Mouse (Mus musculus) CH12.LX (cell line): ENCODE measurements around the gene Smo. TPM values are rescaled to one million over a fixed set of nuclear protein-coding genes. Genes with fewer than 3 reads are reported as not detected.

Experiments
- DNase-seq: peaks from one replicate; pipeline ENCODE4 v3.0.0-alpha.2; 2013; ENCODE audit errors: extremely low read depth
- H3K27ac ChIP-seq: 2 replicates; pipeline ENCODE4 v1.5.1; 2012; ENCODE audit warnings: low read depth, mild to moderate bottlenecking, control low read depth, moderate library complexity; ENCODE audit not compliant: insufficient read depth
- H3K27me3 ChIP-seq: replicated peaks from 2 replicates; pipeline ENCODE3; 2012; ENCODE audit warnings: inconsistent platforms
- H3K36me3 ChIP-seq, 2 experiments: replicated peaks in 1 of 2; 2 replicates each; pipeline versions ENCODE3 to v1.6.1; 2012; ENCODE audit warnings: inconsistent platforms in 1 of 2, low read length in 1 of 2, mild to moderate bottlenecking in 1 of 2, mixed read lengths in 1 of 2, moderate library complexity in 1 of 2; ENCODE audit not compliant: control insufficient read depth in 1 of 2, insufficient read depth in 1 of 2
- H3K4me1 ChIP-seq, 2 experiments: 2 replicates each; pipeline ENCODE4 v1.6.1; 2012; ENCODE audit warnings: inconsistent platforms in 1 of 2, moderate library complexity in 1 of 2; ENCODE audit not compliant: insufficient read depth in 2 of 2, control insufficient read depth in 1 of 2
- H3K4me2 ChIP-seq: 2 replicates; pipeline ENCODE4 v1.6.1; 2012; ENCODE audit warnings: low read depth, mild to moderate bottlenecking, control low read depth; ENCODE audit not compliant: poor library complexity, insufficient read depth, severe bottlenecking
- H3K4me3 ChIP-seq, 3 experiments: fragments of 150-350 bp in 1 of 3; sonication (generic) in 1 of 3; replicated peaks in 1 of 3; 2 replicates each; pipeline versions ENCODE3 to v1.5.1; 2011 to 2012; ENCODE audit warnings: low read depth in 2 of 3, low read length in 2 of 3, mild to moderate bottlenecking in 2 of 3, moderate library complexity in 2 of 3, control low read depth in 1 of 3, improper control_type of control experiment in 1 of 3, inconsistent platforms in 1 of 3, mixed read lengths in 1 of 3; ENCODE audit not compliant: poor library complexity in 1 of 3
- H3K79me2 ChIP-seq: replicated peaks from 2 replicates; pipeline ENCODE4 v1.6.1; 2012; ENCODE audit warnings: mild to moderate bottlenecking, moderate library complexity; ENCODE audit not compliant: control insufficient read depth, poor library complexity, insufficient read depth, severe bottlenecking; ENCODE audit errors: extremely low read depth
- H3K9ac ChIP-seq: 2 replicates; pipeline ENCODE4 v1.6.1; 2012; ENCODE audit warnings: low read depth, mild to moderate bottlenecking, control low read depth, moderate library complexity; ENCODE audit not compliant: insufficient read depth
- H3K9me3 ChIP-seq: replicated peaks from 2 replicates; pipeline ENCODE3; 2012; ENCODE audit warnings: low read length, inconsistent platforms, mixed read lengths
- BHLHE40 ChIP-seq: IDR thresholded peaks from 2 replicates; pipeline ENCODE4 v1.6.1; 2011; ENCODE audit warnings: mild to moderate bottlenecking, low read depth, low read length, improper control_type of control experiment
- CHD1 ChIP-seq: IDR thresholded peaks from 2 replicates; pipeline ENCODE4 v1.6.1; 2012; ENCODE audit warnings: low read depth, low read length, improper control_type of control experiment, inconsistent platforms
- CTCF ChIP-seq, 2 experiments: IDR thresholded peaks in 1 of 2; conservative IDR thresholded peaks in 1 of 2; 2 replicates each; pipeline ENCODE4 v1.5.1; 2011 to 2012; ENCODE audit warnings: low read depth in 2 of 2, low read length in 2 of 2, improper control_type of control experiment in 1 of 2, inconsistent platforms in 1 of 2, mild to moderate bottlenecking in 1 of 2, moderate library complexity in 1 of 2
- E2F4 ChIP-seq: IDR thresholded peaks from 2 replicates; pipeline ENCODE4 v1.6.1; 2011; ENCODE audit warnings: low read depth, low read length, improper control_type of control experiment; ENCODE audit not compliant: insufficient replicate concordance
- ELF1 ChIP-seq: IDR thresholded peaks from 2 replicates; pipeline ENCODE4 v1.6.1; 2014; ENCODE audit warnings: low read depth, mild to moderate bottlenecking, inconsistent platforms, low read length, improper control_type of control experiment
- EP300 ChIP-seq: IDR thresholded peaks from 2 replicates; pipeline ENCODE4 v1.6.1; 2011; ENCODE audit warnings: low read length, improper control_type of control experiment
- ETS1 ChIP-seq: conservative IDR thresholded peaks from 2 replicates; pipeline ENCODE4 v1.6.1; 2012; ENCODE audit warnings: low read depth, mild to moderate bottlenecking, inconsistent platforms, low read length, improper control_type of control experiment, moderate library complexity
- GABPA ChIP-seq: IDR thresholded peaks from 2 replicates; pipeline ENCODE4 v1.6.1; 2012; ENCODE audit warnings: low read depth, low read length, improper control_type of control experiment, inconsistent platforms; ENCODE audit not compliant: insufficient replicate concordance
- HCFC1 ChIP-seq: IDR thresholded peaks from 2 replicates; pipeline ENCODE4 v1.6.1; 2012; ENCODE audit warnings: low read depth, mild to moderate bottlenecking, inconsistent platforms, low read length, improper control_type of control experiment
- IRF4 ChIP-seq: IDR thresholded peaks from 2 replicates; pipeline ENCODE4 v1.6.1; 2014; ENCODE audit warnings: low read depth, mild to moderate bottlenecking, inconsistent platforms, low read length, improper control_type of control experiment
- JUN ChIP-seq: IDR thresholded peaks from 2 replicates; pipeline ENCODE4 v1.6.1; 2011; ENCODE audit warnings: low read depth, mild to moderate bottlenecking, low read length, improper control_type of control experiment, moderate library complexity; ENCODE audit not compliant: insufficient read depth
- JUND ChIP-seq: conservative IDR thresholded peaks from 2 replicates; pipeline ENCODE4 v1.6.1; 2011; ENCODE audit warnings: low read depth, low read length, improper control_type of control experiment
- KAT2A ChIP-seq: IDR thresholded peaks from 2 replicates; pipeline ENCODE4 v1.6.1; 2012; ENCODE audit warnings: low read length, improper control_type of control experiment, inconsistent platforms; ENCODE audit not compliant: insufficient replicate concordance
- MAFK ChIP-seq: IDR thresholded peaks from 2 replicates; pipeline ENCODE4 v1.6.1; 2011; ENCODE audit warnings: low read length, improper control_type of control experiment; ENCODE audit not compliant: insufficient replicate concordance
- MAX ChIP-seq: IDR thresholded peaks from 2 replicates; pipeline ENCODE4 v1.6.1; 2011; ENCODE audit warnings: low read length, improper control_type of control experiment
- MXI1 ChIP-seq: IDR thresholded peaks from 2 replicates; pipeline ENCODE4 v1.6.1; 2011; ENCODE audit warnings: mild to moderate bottlenecking, low read depth, low read length, improper control_type of control experiment
- MYC ChIP-seq: IDR thresholded peaks from 2 replicates; pipeline ENCODE4 v1.6.1; 2011; ENCODE audit warnings: low read depth, mild to moderate bottlenecking, improper control_type of control experiment, low read length
- NELFE ChIP-seq: IDR thresholded peaks from 2 replicates; pipeline ENCODE4 v1.6.1; 2011; ENCODE audit warnings: low read depth, low read length, improper control_type of control experiment
- NRF1 ChIP-seq: IDR thresholded peaks from 2 replicates; pipeline ENCODE4 v1.6.1; 2014; ENCODE audit warnings: low read depth, mild to moderate bottlenecking, inconsistent platforms, low read length, improper control_type of control experiment, moderate library complexity
- POLR2A ChIP-seq: IDR thresholded peaks from 2 replicates; pipeline ENCODE4 v1.6.1; 2011; ENCODE audit warnings: low read depth, mild to moderate bottlenecking, improper control_type of control experiment, low read length
- POLR2AphosphoS2 ChIP-seq: IDR thresholded peaks from 2 replicates; pipeline ENCODE4 v1.6.1; 2011; ENCODE audit warnings: low read depth, low read length, improper control_type of control experiment
- RAD21 ChIP-seq: IDR thresholded peaks from 2 replicates; pipeline ENCODE4 v1.6.1; 2011; ENCODE audit warnings: low read depth, mild to moderate bottlenecking, low read length, improper control_type of control experiment, moderate library complexity
- RCOR1 ChIP-seq: conservative IDR thresholded peaks from 2 replicates; pipeline ENCODE4 v1.6.1; 2012; ENCODE audit warnings: low read depth, mild to moderate bottlenecking, inconsistent platforms, low read length, improper control_type of control experiment
- SIN3A ChIP-seq: IDR thresholded peaks from 2 replicates; pipeline ENCODE4 v1.6.1; 2012; ENCODE audit warnings: low read length, improper control_type of control experiment, inconsistent platforms
- SMC3 ChIP-seq: IDR thresholded peaks from 2 replicates; pipeline ENCODE4 v1.6.1; 2011; ENCODE audit warnings: low read depth, low read length, improper control_type of control experiment
- TBP ChIP-seq: conservative IDR thresholded peaks from 2 replicates; pipeline ENCODE4 v1.6.1; 2011; ENCODE audit warnings: low read depth, low read length, improper control_type of control experiment
- TCF12 ChIP-seq: IDR thresholded peaks from 2 replicates; pipeline ENCODE4 v1.6.1; 2014; ENCODE audit warnings: low read depth, mild to moderate bottlenecking, inconsistent platforms, low read length, improper control_type of control experiment
- UBTF ChIP-seq: IDR thresholded peaks from 2 replicates; pipeline ENCODE4 v1.6.1; 2012; ENCODE audit warnings: low read depth, mild to moderate bottlenecking, inconsistent platforms, low read length, improper control_type of control experiment, moderate library complexity
- ZC3H11A ChIP-seq: IDR thresholded peaks from 2 replicates; pipeline ENCODE4 v1.6.1; 2012; ENCODE audit warnings: low read depth, mild to moderate bottlenecking, inconsistent platforms, low read length, improper control_type of control experiment
- ZKSCAN1 ChIP-seq: IDR thresholded peaks from 2 replicates; pipeline ENCODE4 v1.6.1; 2012; ENCODE audit warnings: low read depth, inconsistent platforms, low read length, improper control_type of control experiment, borderline replicate concordance
- ZMIZ1 ChIP-seq: IDR thresholded peaks from 2 replicates; pipeline ENCODE4 v1.6.1; 2012; ENCODE audit warnings: low read depth, mild to moderate bottlenecking, inconsistent platforms, low read length, improper control_type of control experiment
- ZNF384 ChIP-seq: IDR thresholded peaks from 2 replicates; pipeline ENCODE4 v1.6.1; 2012; ENCODE audit warnings: low read depth, low read length, improper control_type of control experiment, inconsistent platforms
- dilution Hi-C: fragments of 300-500 bp; cut with MboI; formaldehyde crosslinking; loops from 2 replicates; pipeline ENCODE4 v1.14.3; 2020; ENCODE audit warnings: low sequenced_read_pairs; ENCODE audit not compliant: extremely low pct_unique_long_range_greater_than_20kb, extremely low pct_ligation_motif_present
- in situ Hi-C: fragments of 300-500 bp; cut with MboI; formaldehyde crosslinking; loops from 3 replicates; pipeline ENCODE4 v1.14.3; 2019; ENCODE audit warnings: low sequenced_read_pairs, low pct_ligation_motif_present, low pct_unique_long_range_greater_than_20kb, mixed read lengths
- polyA plus RNA-seq: library from polyadenylated mRNA; unstranded; fragments of >175 nt; gene quantifications from 2 replicates; pipeline ENCODE4 v1.2.1, GENCODE M21; 2012; ENCODE audit warnings: low read depth; ENCODE audit not compliant: insufficient read length
- total RNA-seq, 2 experiments: library from RNA; depleted of rRNA; stranded (reverse); fragments of 300-350 nt in 1 of 2; fragments of >200 nt in 1 of 2; gene quantifications; 2 replicates each; pipeline ENCODE4 v1.2.3; 2012 to 2014

Gene Smo
- total and polyA plus RNA-seq, 3 experiments: 0.04 to 0.17 TPM; not detected in 1

DNA sequence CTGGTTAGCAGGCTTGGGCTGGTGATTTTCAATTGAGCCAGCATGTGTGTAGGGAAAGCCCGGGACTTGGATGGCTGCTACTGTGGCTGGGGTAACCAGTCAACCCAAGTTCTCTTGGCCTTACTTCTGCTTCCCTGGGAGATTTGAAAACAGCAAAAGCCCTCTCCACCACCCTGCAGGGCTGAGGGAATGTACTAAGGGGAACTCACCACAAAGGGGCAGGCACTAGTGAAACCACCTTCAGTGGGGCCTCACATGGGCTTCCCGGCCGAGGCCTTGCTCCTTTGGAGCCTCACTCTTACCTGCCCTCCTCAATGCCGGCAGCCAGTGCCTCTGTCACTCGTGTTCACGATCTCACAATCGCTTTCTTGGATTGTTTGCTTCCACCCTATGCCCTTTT lies 39.3 kb upstream of the Smo start:
- peak overlapping the region; percentile 73 for H3K4me2 ChIP-seq
- in situ Hi-C loops: no loop called here

DNA sequence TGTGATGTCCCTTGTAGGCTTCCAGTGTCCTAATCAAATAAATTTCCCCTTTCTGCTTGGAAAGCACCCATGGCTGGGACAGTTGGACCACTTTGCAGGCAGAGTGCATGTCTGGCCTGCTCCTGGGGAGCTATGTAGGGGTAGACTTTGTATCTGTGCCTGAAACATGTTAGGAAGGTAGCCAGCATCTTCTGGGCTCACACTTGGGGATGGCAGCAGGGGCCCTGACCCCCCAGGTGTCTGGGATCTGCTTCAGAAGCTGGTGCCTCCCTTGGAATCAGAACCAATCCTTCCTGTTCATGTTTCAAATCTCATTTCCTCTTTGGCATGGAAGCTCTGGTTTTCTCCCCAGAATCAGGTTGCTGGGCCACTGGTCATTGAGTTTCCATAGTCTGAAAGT lies 38.2 kb upstream of the Smo start:
- Histone ChIP-seq H3K27ac (no peak overlapping the region), H3K36me3 (peaks cover 0 to 7% of the 10 kb centered on the region in 2 experiments), H3K4me1 (peaks cover 0 to 53% of the 10 kb centered on the region in 2 experiments; a peak in 2 of 4 replicates), H3K4me2 (no peak overlapping the region), H3K9me3 (no peaks in the 10 kb centered on the region), H3K9ac (no peak overlapping the region), H3K27me3 (peaks cover 11% of the 10 kb centered on the region), H3K79me2 (no peaks in the 10 kb centered on the region), H3K4me3 (no peak overlapping the region)
- DNase-seq: no peak
- dilution Hi-C loops: no loop called here
- in situ Hi-C loops: no loop called here
- TF ChIP-seq TCF12: no peak
- TF ChIP-seq MAFK: no peak
- TF ChIP-seq JUN: no peak
- no peak for TF ChIP-seq JUND
- no peak for TF ChIP-seq EP300
- no peak for TF ChIP-seq TBP
- TF ChIP-seq RCOR1: no peak
- TF ChIP-seq POLR2A: no peak
- no peak for TF ChIP-seq RAD21
- no peak for TF ChIP-seq CHD1
- no peak for TF ChIP-seq MYC
- TF ChIP-seq NELFE: no peak
- TF ChIP-seq E2F4: no peak
- no peak for TF ChIP-seq CTCF (conservative IDR thresholded peaks at IDR 0.05 in 1 of 2, IDR thresholded peaks at IDR 0.05 in 1 of 2; ENCODE audit: low read depth in 2 of 2, low read length in 2 of 2)
- TF ChIP-seq MXI1: no peak
- TF ChIP-seq ZNF384: no peak
- TF ChIP-seq, all 38 proteins: peak for 0

More for the DNA sequence above, 39.3 kb upstream of the Smo start:
- Histone ChIP-seq H3K4me3 (peak overlapping the region in 1 of 3 experiments; percentile 82), H3K9ac (no peak overlapping the region), H3K79me2 (no peaks in the 10 kb centered on the region), H3K4me1 (peaks cover 0 to 41% of the 10 kb centered on the region in 2 experiments; a peak in 2 of 4 replicates), H3K36me3 (peaks cover 0 to 5% of the 10 kb centered on the region in 2 experiments), H3K27ac (no peak overlapping the region), H3K9me3 (no peaks in the 10 kb centered on the region), H3K27me3 (peaks cover 20% of the 10 kb centered on the region)
- TF ChIP-seq ZC3H11A (no peak), MAX (0 out of 2 replicates have a peak, but pooled peaks have one; percentile 14), ZMIZ1 (no peak), ELF1 (no peak), GABPA (no peak), UBTF (0 out of 2 replicates have a peak, but pooled peaks have one; percentile 39), RAD21 (no peak), IRF4 (peak; percentile 52; the same call in 1 of the 2 replicates), SMC3 (no peak), BHLHE40 (no peak), EP300 (no peak), HCFC1 (no peak), NELFE (no peak), TCF12 (no peak), ETS1 (no peak), SIN3A (0 out of 2 replicates have a peak, but pooled peaks have one; percentile 24), NRF1 (no peak), JUND (no peak), MAFK (no peak), ZKSCAN1 (no peak), KAT2A (no peak), TBP (0 out of 2 replicates have a peak, but pooled peaks have one; percentile 56), POLR2AphosphoS2 (no peak), JUN (no peak)
- dilution Hi-C loops: no loop called here
- peak; percentile 42 for DNase-seq
